Mouse (Mus musculus) embryonic facial prominence, embryonic 11.5 days (tissue): ENCODE results near the gene Ascl3. TPM values are rescaled to one million over a fixed set of nuclear protein-coding genes. Genes with fewer than 3 reads are reported as not detected.

Experiments
- ATAC-seq: fragments of 200-750 bp; cut with Nextera tagmentation; replicated peaks from 2 replicates; pipeline ENCODE4 v1.8.0; 2017; ENCODE audit warnings: low read depth; ENCODE audit not compliant: insufficient number of reproducible peaks, low FRiP score, low TSS enrichment
- DNase-seq: peaks from one replicate; pipeline ENCODE4 v3.0.0-alpha.2; 2015; ENCODE audit warnings: low spot score
- H3K27ac ChIP-seq: fragments of 300-500 bp; sonication (generic); replicated peaks from 2 replicates; pipeline ENCODE4 v1.5.1; 2014; ENCODE audit warnings: mild to moderate bottlenecking, low read depth, low read length, control low read depth
- H3K27me3 ChIP-seq: fragments of 300-500 bp; sonication (generic); 2 replicates; pipeline ENCODE4 v1.6.1; 2014; ENCODE audit warnings: mild to moderate bottlenecking, low read length, moderate library complexity, mixed read lengths; ENCODE audit not compliant: control insufficient read depth, insufficient read depth
- H3K36me3 ChIP-seq: fragments of 300-500 bp; sonication (generic); replicated peaks from 2 replicates; pipeline ENCODE4 v1.6.1; 2014; ENCODE audit warnings: low read depth, mild to moderate bottlenecking, low read length, moderate library complexity, mixed read lengths; ENCODE audit not compliant: control insufficient read depth, insufficient read depth
- H3K4me1 ChIP-seq: fragments of 300-500 bp; sonication (generic); 2 replicates; pipeline ENCODE4 v1.6.1; 2014; ENCODE audit warnings: low read length, mixed read lengths; ENCODE audit not compliant: control insufficient read depth, insufficient read depth
- H3K4me2 ChIP-seq: fragments of 300-500 bp; sonication (generic); 2 replicates; pipeline ENCODE4 v1.6.1; 2014; ENCODE audit warnings: low read depth, mild to moderate bottlenecking, control low read depth, low read length, moderate library complexity
- H3K4me3 ChIP-seq: fragments of 300-500 bp; sonication (generic); 2 replicates; pipeline ENCODE4 v1.5.1; 2014; ENCODE audit warnings: low read depth, low read length, control low read depth
- H3K9ac ChIP-seq: fragments of 300-500 bp; sonication (generic); replicated peaks from 2 replicates; pipeline ENCODE4 v1.6.1; 2014; ENCODE audit warnings: mild to moderate bottlenecking, control low read depth, low read length
- H3K9me3 ChIP-seq: fragments of 300-500 bp; sonication (generic); replicated peaks from 2 replicates; pipeline ENCODE4 v1.6.1; 2016; ENCODE audit warnings: mild to moderate bottlenecking, low read length, inconsistent platforms, mixed read lengths; ENCODE audit not compliant: control insufficient read depth
- WGBS: fragments of 180-500 bp; shearing (Covaris S2); extraction: QIAGEN DNeasy Blood & Tissue Kit; methylation state at CpG from one replicate; pipeline ENCODE4 v1.1.7; 2014; 5-methylcytosine and 5-hydroxymethylcytosine counted together
- polyA plus RNA-seq: library from polyadenylated mRNA; unstranded; fragments of >200 nt; fragmentation: Nextera tagmentation; extraction: Ambion mirVana; gene quantifications from 2 replicates; pipeline ENCODE4 v1.2.1, GENCODE M21; 2014

Gene Ascl3
- not detected in 2 replicates for polyA plus RNA-seq

GRCm38 (mm10) chr7:109731626-109732025 is at the start of gene Ascl3:
Gene Ascl3 (minus strand): TSS chr7:109731726.
- no peak within 1 kb of the TSS for H3K4me3 ChIP-seq
- no peaks in the 10 kb centered on the region for H3K27me3 ChIP-seq
- no peak within 1 kb of the TSS for H3K4me2 ChIP-seq
- no peaks in the 10 kb centered on the region for H3K9me3 ChIP-seq
- ATAC-seq = no peak
- no peak within 1 kb of the TSS for H3K9ac ChIP-seq
- WGBS = 87% methylated on average over 5 of the region's 5 CpGs
- no peaks in the 10 kb centered on the region for H3K36me3 ChIP-seq
- no peak within 1 kb of the TSS for H3K27ac ChIP-seq
- H3K4me1 ChIP-seq = no peaks in the 10 kb centered on the region
- no peak for DNase-seq

- peak overlapping the region; percentile 94 for H3K4me2 ChIP-seq
- WGBS = 2% methylated on average over 24 of the region's 24 CpGs
- DNase-seq = no peak
- H3K4me3 ChIP-seq = peak overlapping the region; percentile 43
- peaks cover 21% of the 10 kb centered on the region for H3K27me3 ChIP-seq
- H3K4me1 ChIP-seq = peaks cover 2% of the 10 kb centered on the region
- no peaks in the 10 kb centered on the region for H3K36me3 ChIP-seq
- H3K27ac ChIP-seq = no peak overlapping the region
- no peak overlapping the region for H3K9ac ChIP-seq
- ATAC-seq = peak; percentile 61
- no peaks in the 10 kb centered on the region for H3K9me3 ChIP-seq
These were observed 49.6 kb upstream of the Ascl3 start for GRCm38 (mm10) chr7:109781087-109781469.

GRCm38 (mm10) chr7:109772251-109772650 is 40.7 kb upstream of the Ascl3 start:
- H3K36me3 ChIP-seq = no peaks in the 10 kb centered on the region
- no peak overlapping the region for H3K4me3 ChIP-seq
- no peak overlapping the region for H3K27ac ChIP-seq
- H3K27me3 ChIP-seq = no peaks in the 10 kb centered on the region
- DNase-seq = no peak
- H3K9ac ChIP-seq = no peak overlapping the region
- ATAC-seq = no peak
- no peak overlapping the region for H3K4me2 ChIP-seq
- no peaks in the 10 kb centered on the region for H3K4me1 ChIP-seq
- no peaks in the 10 kb centered on the region for H3K9me3 ChIP-seq

GRCm38 (mm10) chr7:109768699-109769383 is 37.3 kb upstream of the Ascl3 start:
- WGBS = 50% methylated on average over 2 of the region's 2 CpGs
- no peak overlapping the region for H3K4me2 ChIP-seq
- H3K27ac ChIP-seq = no peak overlapping the region
- ATAC-seq (no peak), DNase-seq (no peak)
- H3K4me3 ChIP-seq = no peak overlapping the region
- no peak overlapping the region for H3K9ac ChIP-seq
- no peaks in the 10 kb centered on the region for H3K36me3 ChIP-seq
- no peaks in the 10 kb centered on the region for H3K27me3 ChIP-seq
- H3K4me1 ChIP-seq = no peaks in the 10 kb centered on the region
- H3K9me3 ChIP-seq = no peaks in the 10 kb centered on the region

- Histone ChIP-seq H3K27ac (no peak overlapping the region), H3K9ac (no peak overlapping the region), H3K4me1 (no peaks in the 10 kb centered on the region), H3K4me3 (no peak overlapping the region), H3K9me3 (no peaks in the 10 kb centered on the region), H3K36me3 (no peaks in the 10 kb centered on the region), H3K27me3 (no peaks in the 10 kb centered on the region), H3K4me2 (no peak overlapping the region)
- WGBS = 77% methylated on average over 7 of the region's 7 CpGs
- ATAC-seq (no peak), DNase-seq (no peak)
These were observed 36.2 kb upstream of the Ascl3 start for GRCm38 (mm10) chr7:109767575-109768350.

GRCm38 (mm10) chr7:109764009-109764408 is 32.5 kb upstream of the Ascl3 start:
- Histone ChIP-seq H3K27ac (no peak overlapping the region), H3K4me1 (no peaks in the 10 kb centered on the region), H3K9me3 (no peaks in the 10 kb centered on the region), H3K4me3 (no peak overlapping the region), H3K4me2 (no peak overlapping the region), H3K9ac (no peak overlapping the region), H3K36me3 (no peaks in the 10 kb centered on the region), H3K27me3 (no peaks in the 10 kb centered on the region)
- 81% methylated on average over 2 of the region's 2 CpGs for WGBS
- DNase-seq (no peak), ATAC-seq (no peak)

- no peak overlapping the region for H3K4me2 ChIP-seq
- no peak for ATAC-seq
- no peak for DNase-seq
These were observed 24.8 kb upstream of the Ascl3 start for GRCm38 (mm10) chr7:109756291-109756690.

GRCm38 (mm10) chr7:109754034-109754433 is 22.5 kb upstream of the Ascl3 start:
- Histone ChIP-seq H3K9me3 (no peaks in the 10 kb centered on the region), H3K27ac (no peak overlapping the region), H3K4me3 (no peak overlapping the region), H3K36me3 (no peaks in the 10 kb centered on the region), H3K4me2 (no peak overlapping the region), H3K27me3 (no peaks in the 10 kb centered on the region), H3K4me1 (no peaks in the 10 kb centered on the region), H3K9ac (no peak overlapping the region)
- ATAC-seq (no peak), DNase-seq (no peak)
- 88% methylated on average over 8 of the region's 8 CpGs for WGBS

More at GRCm38 (mm10) chr7:109756291-109756690, 24.8 kb upstream of the Ascl3 start:
- H3K4me1 ChIP-seq = no peaks in the 10 kb centered on the region
- no peaks in the 10 kb centered on the region for H3K27me3 ChIP-seq
- H3K27ac ChIP-seq = no peak overlapping the region
- WGBS = 91% methylated on average over 3 of the region's 3 CpGs
- H3K9ac ChIP-seq = no peak overlapping the region
- no peaks in the 10 kb centered on the region for H3K9me3 ChIP-seq
- no peaks in the 10 kb centered on the region for H3K36me3 ChIP-seq
- no peak overlapping the region for H3K4me3 ChIP-seq
